34 mouse cellular contexts compared by ENCODE assay signal in the genomic region with DNA sequence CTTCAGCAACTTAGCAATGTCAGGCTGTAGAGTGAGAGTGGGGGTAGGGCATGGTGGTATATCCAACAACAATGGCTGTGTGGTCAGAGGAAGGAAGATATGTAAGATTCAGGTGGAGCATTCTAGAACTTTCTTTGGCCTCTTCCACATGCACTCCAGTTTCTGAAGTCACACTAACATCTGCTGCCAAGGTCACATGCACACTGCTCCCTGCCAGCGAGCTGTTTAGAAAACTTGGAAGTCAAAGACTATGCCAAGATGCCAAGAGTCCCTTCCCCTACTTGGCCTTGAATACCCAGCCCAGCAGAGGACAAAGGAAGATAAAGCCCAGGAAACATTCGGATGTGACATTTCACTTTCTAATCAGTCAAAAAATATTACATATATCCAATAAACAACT. TPM values are rescaled to one million over a fixed set of nuclear protein-coding genes. Genes with fewer than 3 reads are reported as not detected.
DNase-seq lines count a peak whose midpoint lies in the region; ATAC-seq and TF ChIP-seq lines count a peak whose summit lies in the region.
"Had no signal": no experiment of that assay in that cellular context is flagged by ENCODE, and none has a peak within 500 bp of the region (broad histone marks: within the 10 kb centered on the region; RNA-seq: fewer than 3 reads in every experiment).

No protein-coding gene starts in this region.

- H3K79me2 ChIP-seq in heart, adult 2 months (replicated peaks; ENCODE audit: control insufficient read depth, insufficient read depth, low read length), result no peaks in the 10 kb centered on the region
- no peaks in the 10 kb centered on the region for H3K79me2 ChIP-seq in liver, adult 2 months (ENCODE audit: control insufficient read depth, insufficient read depth, low read length)

- WGBS in heart, adult 2 months, result 11% methylated on average over 2 of the region's 2 CpGs
- 7% methylated on average over 2 of the region's 2 CpGs for WGBS in liver, adult 2 months
- 89% methylated on average over 2 of the region's 2 CpGs for WGBS in liver, embryonic 11.5 days

- no peaks in the 10 kb centered on the region for H3K36me3 ChIP-seq in heart, adult 2 months (ENCODE audit: control insufficient read depth, insufficient read depth, low read length)
- H3K36me3 ChIP-seq in liver, adult 2 months (ENCODE audit: control insufficient read depth, insufficient read depth, low read length), result no peaks in the 10 kb centered on the region
- H3K36me3 ChIP-seq in liver, embryonic 11.5 days (ENCODE audit: control insufficient read depth, insufficient read depth, low read length), result no peaks in the 10 kb centered on the region
- H3K36me3 ChIP-seq: embryonic facial prominence, embryonic 13.5 days; G1E; heart, embryonic 13.5 days; limb, embryonic 13.5 days; liver, embryonic 13.5 days; midbrain, embryonic 15.5 days; stomach, embryonic 15.5 days had no signal

- TF ChIP-seq EP300 in heart, adult 2 months (IDR thresholded peaks at IDR 0.05; ENCODE audit: insufficient read depth, low read depth, low read length), result peak; percentile 66; the same call in 1 of the 2 replicates

- H3K9me3 ChIP-seq in liver, embryonic 11.5 days (ENCODE audit: control insufficient read depth, low read length), result no peaks in the 10 kb centered on the region
- H3K9me3 ChIP-seq: embryonic facial prominence, embryonic 13.5 days; G1E; heart, embryonic 13.5 days; limb, embryonic 13.5 days; midbrain, embryonic 15.5 days; stomach, embryonic 15.5 days had no signal

- DNase-seq in adrenal gland, adult 2 months, result peak; percentile 36
- DNase-seq in adrenal gland, postnatal 25 days, result no peak
- DNase-seq in heart, adult 2 months, result peak in 1 of 2 experiments; percentile 50
- DNase-seq in heart, adult 8-10 months (ENCODE audit: low spot score), result no peak
- DNase-seq in liver, adult 2 months (ENCODE audit: extremely low read depth, low read depth, low spot score), result peak; percentile 77
- no peak for DNase-seq in liver, embryonic 11.5 days (ENCODE audit: low spot score)
- peak; percentile 32 for DNase-seq in testis, postnatal 14 days (ENCODE audit: low spot score)
- no peak for DNase-seq in testis, postnatal 10 days (ENCODE audit: low spot score)
- DNase-seq: cerebellum, adult 18-20 months; gastrocnemius, postnatal 10 days; heart, postnatal 10 days; kidney, adult 18-20 months; kidney, postnatal 14 days; liver, embryonic 13.5 days; right cerebral cortex, postnatal 25 days; thymus, adult 18-20 months; thymus, postnatal 25 days had no signal

- H3K9ac ChIP-seq in heart, adult 2 months (ENCODE audit: low read depth, low read length), result no peak overlapping the region
- no peak overlapping the region for H3K9ac ChIP-seq in liver, adult 2 months (ENCODE audit: low read depth, low read length)
- no peak overlapping the region for H3K9ac ChIP-seq in liver, embryonic 11.5 days (ENCODE audit: low read depth, low read length)
- H3K9ac ChIP-seq: embryonic facial prominence, embryonic 13.5 days; heart, embryonic 13.5 days; hindbrain, embryonic 14.5 days; limb, embryonic 13.5 days; liver, embryonic 13.5 days; midbrain, embryonic 15.5 days; stomach, embryonic 15.5 days had no signal

- ATAC-seq in liver, embryonic 11.5 days (replicated peaks; ENCODE audit: low FRiP score), result no peak
- ATAC-seq: forebrain, embryonic 16.5 days; midbrain, embryonic 15.5 days had no signal

- intact Hi-C loops in heart, adult 2 months (cut with DNase I), result no loop called here

- H3K27me3 ChIP-seq in heart, adult 2 months (ENCODE audit: control insufficient read depth, insufficient read depth, low read length), result no peaks in the 10 kb centered on the region
- no peaks in the 10 kb centered on the region for H3K27me3 ChIP-seq in liver, adult 2 months (ENCODE audit: control insufficient read depth, insufficient read depth, low read length)
- H3K27me3 ChIP-seq in liver, embryonic 11.5 days (replicated peaks; ENCODE audit: control insufficient read depth, insufficient read depth, low read length), result 0 out of 2 replicates have a peak, but pooled peaks cover 3% of the 10 kb centered on the region

- peaks cover 4% of the 10 kb centered on the region for H3K4me1 ChIP-seq in heart, adult 2 months (ENCODE audit: control insufficient read depth, insufficient read depth, low read length)
- no peaks in the 10 kb centered on the region for H3K4me1 ChIP-seq in liver, adult 2 months (ENCODE audit: control insufficient read depth, insufficient read depth, low read length)
- H3K4me1 ChIP-seq in liver, embryonic 11.5 days (replicated peaks; ENCODE audit: control insufficient read depth, insufficient read depth, low read length), result no peaks in the 10 kb centered on the region
- H3K4me1 ChIP-seq: embryonic facial prominence, embryonic 13.5 days; heart, embryonic 13.5 days; limb, embryonic 13.5 days had no signal

- no peak for TF ChIP-seq CTCF in heart, adult 2 months (IDR thresholded peaks at IDR 0.05)
- TF ChIP-seq CTCF in liver, adult 2 months (IDR thresholded peaks at IDR 0.05; ENCODE audit: low read depth, low read length), result no peak

- no peak overlapping the region for H3K4me2 ChIP-seq in liver, embryonic 11.5 days
- H3K4me2 ChIP-seq: embryonic facial prominence, embryonic 13.5 days; heart, embryonic 13.5 days; hindbrain, embryonic 14.5 days; limb, embryonic 13.5 days; liver, embryonic 13.5 days; midbrain, embryonic 15.5 days; stomach, embryonic 15.5 days had no signal

- H3K27ac ChIP-seq in heart, adult 2 months, result no peak overlapping the region
- H3K27ac ChIP-seq in liver, adult 2 months (replicated peaks; ENCODE audit: insufficient read depth, low read depth, low read length), result no peak overlapping the region
- no peak overlapping the region for H3K27ac ChIP-seq in liver, embryonic 11.5 days (ENCODE audit: low read depth, low read length)
- H3K27ac ChIP-seq: embryonic facial prominence, embryonic 13.5 days; heart, embryonic 13.5 days; hindbrain, embryonic 14.5 days; layer of hippocampus, adult 2 months; left cerebral cortex, adult 2 months; limb, embryonic 13.5 days; liver, embryonic 13.5 days; midbrain, embryonic 15.5 days; stomach, embryonic 15.5 days had no signal

- no peak overlapping the region for H3K4me3 ChIP-seq in heart, adult 2 months
- no peak overlapping the region for H3K4me3 ChIP-seq in liver, adult 2 months (ENCODE audit: insufficient read depth, low read depth, low read length)
- no peak overlapping the region for H3K4me3 ChIP-seq in liver, embryonic 11.5 days (ENCODE audit: low read depth, low read length)
- H3K4me3 ChIP-seq: embryonic facial prominence, embryonic 13.5 days; erythroblast, embryonic 14.5 days; heart, embryonic 13.5 days; layer of hippocampus, adult 2 months; left cerebral cortex, adult 2 months; limb, embryonic 13.5 days; liver, embryonic 13.5 days; midbrain, embryonic 15.5 days; stomach, embryonic 15.5 days had no signal

- no peak for TF ChIP-seq POLR2A in heart, adult 2 months (IDR thresholded peaks at IDR 0.05; ENCODE audit: insufficient read depth, low read depth, low read length)
- TF ChIP-seq POLR2A in liver, adult 2 months (IDR thresholded peaks at IDR 0.05; ENCODE audit: extremely low read depth, insufficient read depth, low read length), result no peak

RNA-seq across cellular contexts. Expression of a gene that starts 14.9 kb away (rescaled TPM):
- not detected for total RNA-seq in adrenal gland, adult 2 months (2021)
- 0.04 TPM in 1 of 2 replicates, not detected in the other for polyA plus RNA-seq in adrenal gland, adult 2 months (2012; rRNA removed)
- not detected in 2 replicates for total RNA-seq in adrenal gland, postnatal 25 days (2021)
- under 1 TPM in 1 of 2 experiments, not detected in 1; 0.10 TPM for total RNA-seq in heart, adult 2 months (2021)
- polyA plus RNA-seq in heart, adult 2 months (2012; rRNA removed), result 0.04 and 0.38 TPM in 2 replicates
- total RNA-seq in heart, adult 8-10 months (2022), result under 1 TPM in 1 of 4 experiments, not detected in 3; 0.11 TPM
- 0.18 and 0.27 TPM in 2 replicates for total RNA-seq in liver, adult 2 months (2014; rRNA removed)
- 0.06 and 0.17 TPM in 2 replicates for polyA plus RNA-seq in liver, adult 2 months (2012; rRNA removed)
- polyA plus RNA-seq in liver, embryonic 11.5 days (2014; fragmentation: Nextera tagmentation; extraction: Ambion mirVana), result 0.84 and 0.86 TPM in 2 replicates
- total RNA-seq: common myeloid progenitor, adult 5-6 weeks; G1E; hematopoietic stem cell, adult 5-6 weeks; layer of hippocampus, postnatal 14 days; left cerebral cortex, adult 2 months; neutrophil, adult 5-6 weeks had no signal
- polyA plus RNA-seq: forebrain, embryonic 11.5 days; G1E; heart, embryonic 13.5 days; neural tube, embryonic 11.5 days had no signal

RNA-seq across cellular contexts. Expression of a gene that starts 19.6 kb away (rescaled TPM):
- total RNA-seq in adrenal gland, adult 2 months (2021), result 10 to 100 TPM; 18.5 to 26.6 TPM
- polyA plus RNA-seq in adrenal gland, adult 2 months (2012; rRNA removed), result 17.7 and 22.8 TPM in 2 replicates
- 21.9 and 24.0 TPM in 2 replicates for total RNA-seq in adrenal gland, postnatal 25 days (2021)
- total RNA-seq in heart, adult 2 months (2021), result 10 to 100 TPM; 15.3 to 17.6 TPM
- 17.7 and 20.4 TPM in 2 replicates for polyA plus RNA-seq in heart, adult 2 months (2012; rRNA removed)
- 10 to 100 TPM; 11.3 to 21.8 (median 12.9) TPM for total RNA-seq in heart, adult 8-10 months (2022)
- total RNA-seq in liver, adult 2 months (2014; rRNA removed), result 7.5 and 8.0 TPM in 2 replicates
- 6.6 and 8.1 TPM in 2 replicates for polyA plus RNA-seq in liver, adult 2 months (2012; rRNA removed)
- polyA plus RNA-seq in liver, embryonic 11.5 days (2014; fragmentation: Nextera tagmentation; extraction: Ambion mirVana), result 17.0 and 18.4 TPM in 2 replicates
- total RNA-seq: G1E; neutrophil, adult 5-6 weeks had no signal

RNA-seq across cellular contexts. Expression of a gene that starts 49.5 kb away (rescaled TPM):
- total RNA-seq in adrenal gland, adult 2 months (2021), result 10 to 100 TPM; 94.9 to 96.2 TPM
- 68.1 and 88.7 TPM in 2 replicates for polyA plus RNA-seq in adrenal gland, adult 2 months (2012; rRNA removed)
- total RNA-seq in adrenal gland, postnatal 25 days (2021), result 92.3 and 112 TPM in 2 replicates
- total RNA-seq in heart, adult 2 months (2021), result 10 to 100 TPM; 70.9 to 71.3 TPM
- 53.3 and 71.9 TPM in 2 replicates for polyA plus RNA-seq in heart, adult 2 months (2012; rRNA removed)
- 10 to 100 TPM; 59.5 to 77.7 (median 70.8) TPM for total RNA-seq in heart, adult 8-10 months (2022)
- total RNA-seq in liver, adult 2 months (2014; rRNA removed), result 28.2 and 51.6 TPM in 2 replicates
- 117 and 136 TPM in 2 replicates for polyA plus RNA-seq in liver, adult 2 months (2012; rRNA removed)
- polyA plus RNA-seq in liver, embryonic 11.5 days (2014; fragmentation: Nextera tagmentation; extraction: Ambion mirVana), result 27.1 and 33.3 TPM in 2 replicates

Comparison
In these comparisons a context has a peak if more than half of its experiments do, and no peak if none do; other contexts are left out.
1. DNase-seq: peak in adrenal gland, adult 2 months (single experiment), liver, adult 2 months (single experiment) and testis, postnatal 14 days (single experiment); none in adrenal gland, postnatal 25 days (single experiment), heart, adult 8-10 months (single experiment), liver, embryonic 11.5 days (single experiment) and testis, postnatal 10 days (single experiment).